Mouse (Mus musculus): ENCODE data around the gene Zfp683.

DNA sequence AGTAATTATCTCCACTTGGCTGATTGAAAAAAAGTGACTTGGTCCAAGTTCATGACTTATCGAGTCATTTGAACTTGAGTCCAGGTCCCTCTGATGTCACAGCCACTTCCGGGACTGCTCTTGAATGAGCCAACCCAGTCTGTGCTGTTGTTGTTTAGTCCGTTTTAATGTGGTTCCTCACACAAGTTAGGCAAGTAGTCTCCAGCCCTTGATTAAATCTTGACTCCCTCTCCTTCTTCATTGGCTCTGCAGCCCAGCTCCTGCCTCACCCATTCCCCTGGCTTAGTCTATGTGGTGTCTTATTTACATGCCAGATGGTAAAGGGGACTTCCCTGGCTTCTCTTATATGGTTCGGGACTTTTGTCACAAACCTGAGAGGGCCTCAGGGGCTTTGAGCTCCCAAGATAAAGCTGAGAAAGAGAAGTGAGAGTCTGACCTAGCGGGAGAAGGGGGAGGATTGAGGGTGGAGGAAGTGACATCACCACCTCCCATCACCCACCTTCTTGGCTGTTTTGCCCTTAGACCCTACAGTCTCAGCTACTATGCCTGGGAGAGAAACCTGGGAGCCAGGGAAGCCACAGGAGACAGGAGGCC, 43.5 kb downstream of the Zfp683 start:
- TF ChIP-seq CTCF (IDR thresholded peaks at IDR 0.05; ENCODE audit: borderline replicate concordance, insufficient read depth, low read depth, low read length) (no peak), POLR2A (IDR thresholded peaks at IDR 0.05; ENCODE audit: borderline replicate concordance, insufficient read depth, low read length) (no peak)
